In the genomic region with DNA sequence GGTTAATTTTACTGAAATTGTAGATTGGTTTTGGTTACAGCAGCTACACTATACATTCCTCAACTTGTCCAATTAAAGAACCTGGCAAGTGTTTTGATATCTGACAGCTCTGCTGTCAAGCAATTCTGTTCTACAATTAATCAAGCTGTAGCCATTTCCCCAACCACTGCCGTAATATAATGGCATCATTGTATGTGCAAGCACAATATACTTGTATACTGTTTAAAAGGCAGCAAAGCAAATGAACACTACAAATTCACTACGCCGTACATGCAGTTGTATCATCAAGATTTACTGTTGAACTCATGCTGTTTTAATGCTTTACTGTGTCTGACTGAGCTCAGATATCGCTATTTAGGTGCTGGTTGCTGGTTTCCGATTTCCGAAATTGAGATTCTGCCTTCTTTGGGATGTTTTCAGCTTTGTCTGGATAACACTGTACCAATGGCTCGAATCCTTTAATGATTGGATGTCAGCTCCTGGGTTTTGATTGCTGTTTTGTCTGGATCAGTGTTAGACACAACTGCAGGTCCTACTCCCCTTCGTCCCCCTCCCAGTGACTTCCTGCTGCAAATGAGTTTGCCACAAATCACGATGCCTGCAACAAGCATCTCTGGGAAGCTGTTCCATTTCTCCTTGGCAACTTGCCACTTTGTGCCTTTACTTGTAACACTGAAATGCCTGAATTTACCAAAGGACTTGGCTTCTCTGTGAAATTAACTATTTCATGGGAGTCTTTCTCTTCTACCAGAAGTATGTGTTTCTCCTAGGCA, we compare ENCODE assay signal across 10 mouse cellular contexts.
DNase-seq lines count a peak whose midpoint lies in the region; ATAC-seq and TF ChIP-seq lines count a peak whose summit lies in the region.
"Had no signal": no experiment of that assay in that cellular context is flagged by ENCODE, and none has a peak within 500 bp of the region (broad histone marks: within the 10 kb centered on the region; RNA-seq: fewer than 3 reads in every experiment).

No protein-coding gene starts in this region.

- no peak overlapping the region for H3K4me3 ChIP-seq in embryonic facial prominence, embryonic 12.5 days
- H3K4me3 ChIP-seq in embryonic facial prominence, embryonic 10.5 days = no peak overlapping the region
- no peak overlapping the region for H3K4me3 ChIP-seq in kidney, postnatal 0 days (replicated peaks; ENCODE audit: low read depth, low read length)
- H3K4me3 ChIP-seq: midbrain, embryonic 12.5 days had no signal

- no peak overlapping the region for H3K9ac ChIP-seq in embryonic facial prominence, embryonic 12.5 days
- no peak overlapping the region for H3K9ac ChIP-seq in kidney, postnatal 0 days (ENCODE audit: low read depth, low read length)
- H3K9ac ChIP-seq: midbrain, embryonic 12.5 days had no signal

- ATAC-seq in embryonic facial prominence, embryonic 12.5 days (ENCODE audit: insufficient number of reproducible peaks, insufficient read depth, low FRiP score, low TSS enrichment) = no peak
- ATAC-seq in kidney, postnatal 0 days (replicated peaks; ENCODE audit: low FRiP score, low read depth) = no peak

- H3K36me3 ChIP-seq in embryonic facial prominence, embryonic 12.5 days = no peaks in the 10 kb centered on the region
- no peaks in the 10 kb centered on the region for H3K36me3 ChIP-seq in embryonic facial prominence, embryonic 10.5 days (replicated peaks)
- no peaks in the 10 kb centered on the region for H3K36me3 ChIP-seq in kidney, postnatal 0 days (ENCODE audit: insufficient read depth, low read length)
- H3K36me3 ChIP-seq: G1E; midbrain, embryonic 12.5 days had no signal

- H3K9me3 ChIP-seq in embryonic facial prominence, embryonic 12.5 days = no peaks in the 10 kb centered on the region
- no peaks in the 10 kb centered on the region for H3K9me3 ChIP-seq in embryonic facial prominence, embryonic 10.5 days
- no peaks in the 10 kb centered on the region for H3K9me3 ChIP-seq in kidney, postnatal 0 days (replicated peaks; ENCODE audit: low read length)
- H3K9me3 ChIP-seq: G1E; midbrain, embryonic 12.5 days had no signal

- no peaks in the 10 kb centered on the region for H3K27me3 ChIP-seq in embryonic facial prominence, embryonic 12.5 days
- no peaks in the 10 kb centered on the region for H3K27me3 ChIP-seq in embryonic facial prominence, embryonic 10.5 days (replicated peaks; ENCODE audit: low read depth, poor library complexity, severe bottlenecking)
- H3K27me3 ChIP-seq in kidney, postnatal 0 days (ENCODE audit: insufficient read depth, low read length) = no peaks in the 10 kb centered on the region
- H3K27me3 ChIP-seq: midbrain, embryonic 12.5 days had no signal

- 64% methylated on average over 9 of the region's 9 CpGs for WGBS in embryonic facial prominence, embryonic 12.5 days
- 85% methylated on average over 9 of the region's 9 CpGs for WGBS in embryonic facial prominence, embryonic 10.5 days
- 16% methylated on average over 9 of the region's 9 CpGs for WGBS in kidney, postnatal 0 days

- no peak overlapping the region; the same call in 1 of the 2 replicates for H3K27ac ChIP-seq in embryonic facial prominence, embryonic 12.5 days
- H3K27ac ChIP-seq in embryonic facial prominence, embryonic 10.5 days (replicated peaks) = no peak overlapping the region
- no peak overlapping the region for H3K27ac ChIP-seq in kidney, postnatal 0 days
- H3K27ac ChIP-seq: midbrain, embryonic 12.5 days had no signal

- no peak for TF ChIP-seq CTCF in kidney, postnatal 0 days (IDR thresholded peaks at IDR 0.05; ENCODE audit: low read depth)

- H3K4me1 ChIP-seq in embryonic facial prominence, embryonic 12.5 days = 0 out of 2 replicates have a peak, but pooled peaks cover 5% of the 10 kb centered on the region
- H3K4me1 ChIP-seq in embryonic facial prominence, embryonic 10.5 days = no peaks in the 10 kb centered on the region
- peaks cover 7% of the 10 kb centered on the region for H3K4me1 ChIP-seq in kidney, postnatal 0 days (replicated peaks; ENCODE audit: insufficient read depth, low read length)

- H3K4me2 ChIP-seq in embryonic facial prominence, embryonic 12.5 days (replicated peaks) = peak overlapping the region; percentile 10; the same call in 1 of the 2 replicates
- peak overlapping the region; percentile 32; the same call in 1 of the 2 replicates for H3K4me2 ChIP-seq in kidney, postnatal 0 days (ENCODE audit: low read length)
- H3K4me2 ChIP-seq: midbrain, embryonic 12.5 days had no signal

- intact Hi-C loops in left cerebral cortex, postnatal 14 days (cut with DNase I) = no loop called here

- DNase-seq in embryonic facial prominence, embryonic 10.5 days (ENCODE audit: low spot score) = no peak
- peak; percentile 18 to 23 for DNase-seq in left cerebral cortex, postnatal 14 days (ENCODE audit: low spot score in 2 of 2)
- no peak for DNase-seq in left cerebral cortex, adult 11 months (ENCODE audit: low spot score)
- DNase-seq in adipocyte (ENCODE audit: low spot score) = peak; percentile 35
- peak; percentile 71 for DNase-seq in kidney, postnatal 0 days (ENCODE audit: low spot score)
- DNase-seq in spleen, postnatal 4 days (ENCODE audit: low spot score in 2 of 2) = no peak
- no peak for DNase-seq in spleen, postnatal 10 days (ENCODE audit: low spot score in 2 of 2)

Comparison
In these comparisons a context has a peak if more than half of its experiments do, and no peak if none do; other contexts are left out.
1. DNase-seq: peak in left cerebral cortex, postnatal 14 days (2 of 2), adipocyte (single experiment) and kidney, postnatal 0 days (single experiment); none in embryonic facial prominence, embryonic 10.5 days (single experiment), left cerebral cortex, adult 11 months (single experiment), spleen, postnatal 4 days (0 of 2) and spleen, postnatal 10 days (0 of 2).